Mouse (Mus musculus): Measurements from ENCODE around the gene CN725425. TPM values are rescaled to one million over a fixed set of nuclear protein-coding genes. Genes with fewer than 3 reads are reported as not detected.
A peak's percentile ranks its signal among the peaks of the same experiment; 100 is the strongest.

Gene CN725425
- total RNA-seq, 2 experiments from 2014 or later, result 0.17 TPM; not detected in 1

DNA sequence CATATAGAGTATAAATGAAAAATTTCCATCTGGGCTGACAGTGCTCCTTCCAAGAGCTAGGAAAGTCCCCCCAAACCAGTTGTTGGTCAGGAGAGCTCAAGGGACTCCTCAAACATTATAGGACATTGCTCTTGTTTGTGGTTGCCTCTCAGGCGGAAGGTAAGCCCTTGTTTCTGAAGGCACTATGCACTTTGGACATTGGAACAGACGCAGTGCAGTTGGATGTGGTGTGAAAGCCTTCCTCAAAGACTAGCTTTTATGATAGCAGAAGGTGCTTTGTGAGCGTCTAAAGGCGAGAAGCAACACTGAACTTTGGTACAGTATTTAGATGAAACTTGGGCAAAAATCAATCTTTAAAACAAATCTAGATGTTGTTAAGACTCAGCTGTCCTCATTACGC, 7.2 kb downstream of the CN725425 start:
- no peak for DNase-seq

DNA sequence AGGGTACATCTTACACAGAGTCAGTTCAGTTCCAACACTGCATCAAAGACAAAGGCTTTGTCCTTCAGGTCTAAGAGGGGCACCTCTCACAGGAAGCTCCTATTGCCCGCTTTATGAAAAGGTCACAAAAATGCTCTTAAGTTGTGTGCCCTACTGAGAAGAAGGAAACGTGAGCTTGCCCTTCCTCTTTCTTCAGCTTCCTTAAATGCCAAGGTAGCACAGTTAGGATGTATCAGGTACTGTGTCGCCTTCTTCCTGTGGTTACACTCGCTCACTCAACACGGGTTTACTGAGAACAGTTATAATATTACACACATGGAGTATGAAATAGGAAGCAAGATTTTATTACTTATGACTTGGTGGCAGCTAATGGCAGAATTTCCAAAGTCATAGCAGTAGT, 38.0 kb downstream of the CN725425 start:
- DNase-seq, result no peak

DNA sequence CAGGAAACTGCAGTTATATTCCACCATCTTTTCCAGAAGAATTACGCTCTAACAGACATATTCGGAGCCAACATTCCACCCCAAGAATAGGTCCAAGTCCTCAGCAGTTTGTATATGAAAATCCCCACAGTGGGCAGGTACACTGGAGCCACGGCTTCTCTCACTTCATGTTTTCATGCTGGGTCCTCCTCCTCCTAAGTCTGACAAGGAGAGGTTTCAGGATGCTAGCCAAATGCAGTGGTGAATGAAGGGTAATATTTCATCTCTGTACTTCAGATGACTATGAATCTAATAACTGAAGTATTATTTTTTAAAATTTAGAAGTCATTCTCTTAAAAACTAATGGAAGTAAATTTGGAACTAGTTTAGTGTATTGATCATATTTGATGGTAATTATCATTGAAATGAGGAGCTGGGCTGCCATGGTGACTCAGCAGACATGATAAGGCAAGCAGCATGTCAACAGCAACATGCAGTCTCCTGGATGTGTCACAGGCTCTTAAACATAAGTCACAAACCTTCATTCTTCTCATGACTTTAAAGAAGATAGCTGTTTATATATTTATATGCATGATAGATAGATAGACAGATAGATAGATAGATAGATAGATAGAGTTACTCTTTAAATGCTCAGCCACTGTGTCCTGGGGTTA, 41.5 kb downstream of the CN725425 start:
- no peak for DNase-seq

- no peak for DNase-seq
These were observed 51.5 kb downstream of the CN725425 start for GRCm38 (mm10) chr15:91250815-91251214.

- DNase-seq, result no peak
These were observed 52.5 kb downstream of the CN725425 start for GRCm38 (mm10) chr15:91251544-91252408.

GRCm38 (mm10) chr15:91252956-91253355, 53.7 kb downstream of the CN725425 start:
- no peak for DNase-seq

GRCm38 (mm10) chr15:91255308-91255707, 56.0 kb downstream of the CN725425 start:
- no peak for DNase-seq

- DNase-seq, result no peak
These were observed 57.8 kb downstream of the CN725425 start for GRCm38 (mm10) chr15:91257140-91257539.

- DNase-seq, result no peak
These were observed 61.3 kb downstream of the CN725425 start for GRCm38 (mm10) chr15:91260578-91260977.

- DNase-seq, result no peak
These were observed 64.6 kb downstream of the CN725425 start for GRCm38 (mm10) chr15:91263926-91264325.

DNA sequence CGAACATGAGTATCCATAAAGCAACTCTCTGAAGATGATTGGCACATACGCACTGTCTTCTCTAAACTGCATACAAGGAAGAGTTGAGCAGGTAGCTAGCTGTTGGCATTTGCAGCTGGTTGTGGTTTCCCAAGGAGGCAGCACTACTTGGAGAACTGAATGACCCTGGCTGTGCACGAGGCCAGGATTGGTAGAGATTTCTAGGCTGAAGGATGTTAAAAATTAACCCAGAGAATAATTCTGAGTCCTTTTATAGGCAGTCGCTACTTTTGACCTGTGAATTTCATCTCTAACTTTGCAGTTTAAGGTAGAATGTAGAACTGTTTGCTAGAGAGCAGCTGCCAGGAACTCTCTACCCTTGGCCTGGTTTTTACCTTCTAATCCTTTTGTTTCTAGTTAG, 69.2 kb downstream of the CN725425 start:
- DNase-seq, result no peak

DNA sequence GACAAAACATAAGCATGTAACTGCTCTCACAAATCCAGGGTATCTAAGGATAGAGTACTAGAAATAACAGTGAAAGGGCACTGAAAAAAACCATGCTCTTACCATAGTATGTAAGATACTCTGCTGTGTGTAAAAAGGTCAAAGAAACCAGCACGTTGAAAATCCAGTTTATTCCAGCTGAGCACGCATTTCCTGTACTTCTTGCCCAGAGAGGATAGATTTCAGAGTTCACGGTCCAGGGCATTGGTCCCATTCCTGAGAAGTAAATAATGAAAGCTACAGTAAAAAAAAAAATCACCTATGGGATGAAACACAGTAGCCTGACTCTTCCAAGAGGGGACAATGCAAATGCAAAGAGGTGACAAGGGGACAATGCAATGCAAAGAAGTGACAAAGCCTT, 76.7 kb downstream of the CN725425 start:
- DNase-seq, result no peak

GRCm38 (mm10) chr15:91279571-91279970, 80.3 kb downstream of the CN725425 start:
- DNase-seq, result no peak

- DNase-seq, result no peak
These were observed 82.2 kb downstream of the CN725425 start for GRCm38 (mm10) chr15:91281521-91281920.

GRCm38 (mm10) chr15:91282822-91283221, 83.5 kb downstream of the CN725425 start:
- no peak for DNase-seq

DNA sequence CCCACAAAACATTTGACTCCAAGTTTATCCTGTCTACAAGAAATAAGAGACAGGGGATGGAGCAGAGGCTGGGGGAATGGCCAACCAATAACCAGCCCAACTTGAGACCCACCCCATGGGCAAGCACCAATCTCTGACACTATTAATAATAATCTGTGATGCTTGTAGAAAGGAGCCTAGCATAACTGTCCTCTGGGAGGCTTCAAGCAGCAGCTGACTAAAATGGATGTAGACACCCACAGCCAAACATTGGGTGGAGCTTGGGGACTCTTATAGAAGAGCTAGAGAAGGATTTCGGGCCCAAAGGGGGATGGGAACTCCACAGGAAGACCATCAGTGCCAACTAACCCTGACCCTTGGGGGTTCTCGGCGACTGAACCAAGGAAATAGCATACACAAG, 84.1 kb downstream of the CN725425 start:
- DNase-seq, result no peak

DNA sequence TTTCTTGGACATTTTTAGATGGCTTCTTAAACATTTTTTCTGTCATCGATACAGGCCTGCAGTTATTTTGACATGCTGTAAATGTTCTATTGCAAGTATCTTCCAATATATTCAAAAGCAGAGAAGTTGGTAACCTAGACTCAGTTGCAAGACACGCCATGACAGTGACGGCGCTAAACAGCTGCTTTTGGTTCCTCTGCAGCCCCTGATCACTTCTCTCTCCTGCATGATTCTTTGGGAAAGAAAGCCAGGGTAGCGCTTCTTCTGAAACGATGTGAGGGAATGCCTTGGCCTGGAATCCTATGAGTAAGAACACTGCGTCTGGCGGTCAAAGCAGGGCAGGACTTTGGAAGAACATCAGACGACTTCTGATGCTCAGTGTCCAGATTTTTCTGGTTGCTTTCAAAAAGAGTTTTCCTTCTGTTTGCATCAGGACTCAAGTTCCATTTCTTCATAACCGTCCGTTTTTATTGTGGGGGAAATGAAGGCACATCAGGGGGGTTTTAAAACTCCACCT, 100.1 kb downstream of the CN725425 start:
- DNase-seq, result no peak

GRCm38 (mm10) chr15:91301366-91301765, 102.1 kb downstream of the CN725425 start:
- peak; percentile 81 to 86 for DNase-seq

GRCm38 (mm10) chr15:91304296-91304852, 105.1 kb downstream of the CN725425 start:
- peak in 1 of 2 experiments; percentile 20 for DNase-seq

Data from layer of hippocampus, postnatal 36 days (tissue).